Mouse (Mus musculus) lung, postnatal 0 days (tissue): ENCODE results near the gene Vmn1r40. TPM values are rescaled to one million over a fixed set of nuclear protein-coding genes. Genes with fewer than 3 reads are reported as not detected.

Experiments
- ATAC-seq: fragments of 200-750 bp; cut with Nextera tagmentation; 2 replicates; pipeline ENCODE4 v1.8.0; 2017; ENCODE audit warnings: moderate library complexity
- DNase-seq: peaks from one replicate; pipeline ENCODE4 v3.0.0-alpha.2; 2016; ENCODE audit warnings: low spot score
- H3K27ac ChIP-seq: fragments of 300-500 bp; sonication (generic); 2 replicates; pipeline ENCODE4 v1.5.1; 2014; ENCODE audit warnings: antibody characterized with exemption, mild to moderate bottlenecking, low read length, mixed read lengths
- H3K27me3 ChIP-seq: fragments of 300-500 bp; sonication (generic); replicated peaks from 2 replicates; pipeline ENCODE4 v1.6.1; 2014; ENCODE audit warnings: low read length, mixed read lengths; ENCODE audit not compliant: insufficient read depth
- H3K36me3 ChIP-seq: fragments of 300-500 bp; sonication (generic); 2 replicates; pipeline ENCODE4 v1.6.1; 2014; ENCODE audit warnings: low read length, mixed read lengths; ENCODE audit not compliant: insufficient read depth
- H3K4me1 ChIP-seq: fragments of 300-500 bp; sonication (generic); 2 replicates; pipeline ENCODE4 v1.6.1; 2014; ENCODE audit warnings: antibody characterized with exemption, low read depth, low read length, mixed read lengths; ENCODE audit not compliant: insufficient read depth
- H3K4me2 ChIP-seq: fragments of 300-500 bp; sonication (generic); replicated peaks from 2 replicates; pipeline ENCODE4 v1.6.1; 2014; ENCODE audit warnings: low read depth, mild to moderate bottlenecking, low read length, moderate library complexity, mixed read lengths
- H3K4me3 ChIP-seq: fragments of 300-500 bp; sonication (generic); 2 replicates; pipeline ENCODE4 v1.5.1; 2014; ENCODE audit warnings: low read depth, low read length
- H3K9ac ChIP-seq: fragments of 300-500 bp; sonication (generic); replicated peaks from 2 replicates; pipeline ENCODE4 v1.6.1; 2014; ENCODE audit warnings: low read depth, mild to moderate bottlenecking
- H3K9me3 ChIP-seq: fragments of 300-500 bp; sonication (generic); 2 replicates; pipeline ENCODE4 v1.6.1; 2016; ENCODE audit warnings: low read length, mixed read lengths
- CTCF ChIP-seq: IDR thresholded peaks from 2 replicates; pipeline ENCODE4 v1.5.1; 2016; ENCODE audit warnings: antibody characterized with exemption, mild to moderate bottlenecking
- EP300 ChIP-seq: IDR thresholded peaks from 2 replicates; pipeline ENCODE4 v1.6.1; 2016; ENCODE audit warnings: antibody characterized with exemption, mild to moderate bottlenecking, control low read depth
- WGBS: fragments of 180-500 bp; shearing (Covaris S2); extraction: QIAGEN DNeasy Blood & Tissue Kit; methylation state at CpG from one replicate; pipeline ENCODE4 v1.1.7; 2014; 5-methylcytosine and 5-hydroxymethylcytosine counted together
- polyA plus RNA-seq: library from polyadenylated mRNA; unstranded; fragments of >200 nt; fragmentation: Nextera tagmentation; extraction: Ambion mirVana; gene quantifications from 2 replicates; pipeline ENCODE4 v1.2.1, GENCODE M21; 2015

The Vmn1r40 gene
- not detected in 2 replicates for polyA plus RNA-seq

- ATAC-seq (no peak), DNase-seq (no peak)
- no peak within 1 kb of the TSS for H3K9ac ChIP-seq
- no peaks in the 10 kb centered on the region for H3K4me1 ChIP-seq
- H3K27ac ChIP-seq, result no peak within 1 kb of the TSS
- H3K36me3 ChIP-seq, result no peaks in the 10 kb centered on the region
- TF ChIP-seq EP300, result no peak
- no peak for TF ChIP-seq CTCF
- WGBS, result 81% methylated on average over 4 of the region's 4 CpGs
- H3K4me2 ChIP-seq, result no peak within 1 kb of the TSS
- no peak within 1 kb of the TSS for H3K4me3 ChIP-seq
- H3K9me3 ChIP-seq, result no peaks in the 10 kb centered on the region
- no peaks in the 10 kb centered on the region for H3K27me3 ChIP-seq
Measured at GRCm38 (mm10) chr6:89707240-89707639, at the start of gene Vmn1r40. Vmn1r40 (plus strand) TSS chr6:89707540.

GRCm38 (mm10) chr6:89658342-89658741 is 49.0 kb upstream of the Vmn1r40 start:
- no peaks in the 10 kb centered on the region for H3K27me3 ChIP-seq
- no peak overlapping the region for H3K9ac ChIP-seq
- H3K36me3 ChIP-seq, result no peaks in the 10 kb centered on the region
- no peak for ATAC-seq
- TF ChIP-seq CTCF, result peak; percentile 34
- TF ChIP-seq EP300, result no peak
- H3K27ac ChIP-seq, result no peak overlapping the region
- no peak overlapping the region for H3K4me2 ChIP-seq
- DNase-seq, result no peak
- H3K4me1 ChIP-seq, result no peaks in the 10 kb centered on the region
- H3K4me3 ChIP-seq, result no peak overlapping the region
- no peaks in the 10 kb centered on the region for H3K9me3 ChIP-seq
- WGBS, result 69% methylated on average over 3 of the region's 3 CpGs

GRCm38 (mm10) chr6:89658931-89659330 is 48.4 kb upstream of the Vmn1r40 start:
- no peak overlapping the region for H3K27ac ChIP-seq
- H3K9me3 ChIP-seq, result no peaks in the 10 kb centered on the region
- no peak overlapping the region for H3K4me3 ChIP-seq
- H3K27me3 ChIP-seq, result no peaks in the 10 kb centered on the region
- H3K4me1 ChIP-seq, result no peaks in the 10 kb centered on the region
- 66% methylated on average over 6 of the region's 6 CpGs for WGBS
- ATAC-seq, result no peak
- DNase-seq, result no peak
- H3K4me2 ChIP-seq, result no peak overlapping the region
- TF ChIP-seq EP300, result no peak
- TF ChIP-seq CTCF, result no peak
- no peaks in the 10 kb centered on the region for H3K36me3 ChIP-seq
- no peak overlapping the region for H3K9ac ChIP-seq

- no peaks in the 10 kb centered on the region for H3K9me3 ChIP-seq
- ATAC-seq, result peak; percentile 82
- peak; percentile 76 for TF ChIP-seq CTCF
- no peak for TF ChIP-seq EP300
- 22% methylated on average over 7 of the region's 7 CpGs for WGBS
- no peaks in the 10 kb centered on the region for H3K36me3 ChIP-seq
- no peak overlapping the region for H3K4me2 ChIP-seq
- H3K27ac ChIP-seq, result no peak overlapping the region
- no peaks in the 10 kb centered on the region for H3K27me3 ChIP-seq
- H3K4me1 ChIP-seq, result no peaks in the 10 kb centered on the region
- no peak overlapping the region for H3K9ac ChIP-seq
- DNase-seq, result peak; percentile 75
- H3K4me3 ChIP-seq, result no peak overlapping the region
Measured at GRCm38 (mm10) chr6:89659692-89660423, 47.5 kb upstream of the Vmn1r40 start.

- H3K36me3 ChIP-seq, result no peaks in the 10 kb centered on the region
- H3K4me1 ChIP-seq, result no peaks in the 10 kb centered on the region
- 47% methylated on average over 1 of the region's 1 CpGs for WGBS
- no peaks in the 10 kb centered on the region for H3K27me3 ChIP-seq
- H3K9me3 ChIP-seq, result no peaks in the 10 kb centered on the region
- no peak overlapping the region for H3K4me2 ChIP-seq
- no peak overlapping the region for H3K4me3 ChIP-seq
- H3K27ac ChIP-seq, result 0 out of 2 replicates have a peak overlapping the region, but pooled peaks have one; percentile 26
- DNase-seq (no peak), ATAC-seq (peak; percentile 34)
- H3K9ac ChIP-seq, result no peak overlapping the region
- TF ChIP-seq EP300 (no peak), CTCF (no peak)
Measured at GRCm38 (mm10) chr6:89660490-89660889, 46.9 kb upstream of the Vmn1r40 start.

- Histone ChIP-seq H3K27ac (no peak overlapping the region), H3K9ac (no peak overlapping the region), H3K9me3 (no peaks in the 10 kb centered on the region), H3K4me1 (no peaks in the 10 kb centered on the region), H3K4me2 (no peak overlapping the region), H3K27me3 (no peaks in the 10 kb centered on the region), H3K4me3 (no peak overlapping the region), H3K36me3 (no peaks in the 10 kb centered on the region)
- WGBS, result 73% methylated on average over 3 of the region's 3 CpGs
- TF ChIP-seq EP300 (no peak), CTCF (no peak)
- DNase-seq (peak; percentile 64), ATAC-seq (0 out of 2 replicates have a peak, but pooled peaks have one; percentile 11)
Measured at GRCm38 (mm10) chr6:89662521-89662920, 44.8 kb upstream of the Vmn1r40 start.
